ENCODE assay signal across 25 mouse cellular contexts in the genomic region with DNA sequence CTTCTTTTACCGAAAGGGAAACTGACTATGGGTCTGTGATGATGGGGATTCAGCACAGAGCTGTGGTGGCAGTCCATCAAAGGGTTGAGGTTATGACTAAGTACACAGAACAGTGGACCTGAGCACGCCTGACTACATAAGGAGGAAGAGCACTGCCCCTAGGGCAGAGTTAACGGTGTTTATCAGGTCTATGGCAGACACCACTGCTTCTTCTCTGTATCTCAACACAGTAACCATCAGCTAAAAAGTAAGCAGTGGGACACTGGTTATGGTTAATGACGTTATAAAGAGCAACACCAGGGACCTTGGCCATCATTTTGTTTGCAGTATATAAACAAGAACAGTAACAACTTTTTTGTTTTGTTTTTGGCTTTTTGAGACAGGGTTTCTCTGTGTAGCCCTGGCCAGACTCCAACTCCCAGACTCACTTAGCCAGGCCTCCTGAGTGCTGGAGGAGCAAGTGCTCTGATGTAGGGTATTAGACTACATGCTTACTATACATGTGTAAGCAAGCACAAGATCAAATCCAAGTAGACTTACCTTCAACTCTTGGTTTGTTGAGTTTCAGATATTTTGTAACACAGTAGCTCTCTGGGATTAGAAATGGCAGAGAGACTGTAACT.
DNase-seq lines count a peak whose midpoint lies in the region; ATAC-seq lines count a peak whose summit lies in the region.
"Had no signal": no experiment of that assay in that cellular context is flagged by ENCODE, and none has a peak within 500 bp of the region (broad histone marks: within the 10 kb centered on the region; RNA-seq: fewer than 3 reads in every experiment).

No protein-coding gene starts in this region.

- no peak for DNase-seq in frontal cortex, postnatal 14 days (ENCODE audit: low spot score in 2 of 2)
- no peak for DNase-seq in left cerebral cortex, adult 18-20 months (ENCODE audit: low spot score in 2 of 2)
- DNase-seq in kidney, adult 8-10 months: no peak
- DNase-seq: adrenal gland, postnatal 10 days; B cell, adult 2 months; cerebellum, adult 8-10 months; forebrain, postnatal 0 days; gastrocnemius, postnatal 25 days; heart, adult 2 months; kidney, adult 18-20 months; kidney, postnatal 10 days; lung, adult 18-20 months; midbrain, embryonic 14.5 days; right cerebral cortex, postnatal 25 days; thymus, postnatal 14 days had no signal

- peaks cover 67% of the 10 kb centered on the region for H3K4me1 ChIP-seq in megakaryocyte, embryonic 14.5 days
- H3K4me1 ChIP-seq in liver, embryonic 15.5 days (replicated peaks): peaks cover 26% of the 10 kb centered on the region
- H3K4me1 ChIP-seq: embryonic facial prominence, embryonic 15.5 days; hindbrain, embryonic 12.5 days had no signal

- H3K4me3 ChIP-seq in megakaryocyte, embryonic 14.5 days (replicated peaks): peak overlapping the region; percentile 51
- no peak overlapping the region for H3K4me3 ChIP-seq in liver, embryonic 15.5 days (replicated peaks)
- H3K4me3 ChIP-seq: embryonic facial prominence, embryonic 15.5 days; forebrain, embryonic 10.5 days; heart, adult 2 months; hindbrain, embryonic 12.5 days had no signal

- no peak overlapping the region for H3K4me2 ChIP-seq in liver, embryonic 15.5 days
- H3K4me2 ChIP-seq: embryonic facial prominence, embryonic 15.5 days; hindbrain, embryonic 12.5 days had no signal

- no peak overlapping the region for H3K9ac ChIP-seq in liver, embryonic 15.5 days
- H3K9ac ChIP-seq: embryonic facial prominence, embryonic 15.5 days; forebrain, postnatal 0 days; hindbrain, embryonic 12.5 days had no signal

- ATAC-seq in megakaryocyte, adult 5-6 weeks (ENCODE audit: poor library complexity, severe bottlenecking): no peak
- ATAC-seq in erythroid progenitor cell, adult 5-6 weeks (replicated peaks; ENCODE audit: low FRiP score, poor library complexity, severe bottlenecking): peak; percentile 70
- ATAC-seq in liver, embryonic 15.5 days (ENCODE audit: insufficient read depth): peak; percentile 89
- ATAC-seq: activated CD4-positive, CD25-positive, alpha-beta regulatory T cell, adult 4 months; forebrain, postnatal 0 days had no signal

- no peaks in the 10 kb centered on the region for H3K9me3 ChIP-seq in megakaryocyte, embryonic 14.5 days
- no peaks in the 10 kb centered on the region for H3K9me3 ChIP-seq in liver, embryonic 15.5 days (replicated peaks)
- H3K9me3 ChIP-seq: embryonic facial prominence, embryonic 15.5 days; forebrain, embryonic 10.5 days; G1E; hindbrain, embryonic 12.5 days had no signal

- whole genome bisulfite sequencing in liver, embryonic 15.5 days (ENCODE audit: insufficient replicate concordance): 27% methylated on average over 4 of the region's 4 CpGs

- H3K27ac ChIP-seq in liver, embryonic 15.5 days (replicated peaks): peak overlapping the region; percentile 30; the same call in 1 of the 2 replicates
- H3K27ac ChIP-seq: embryonic facial prominence, embryonic 15.5 days; forebrain, embryonic 10.5 days; heart, adult 2 months; hindbrain, embryonic 12.5 days had no signal

- H3K27me3 ChIP-seq in megakaryocyte, embryonic 14.5 days (replicated peaks): no peaks in the 10 kb centered on the region
- H3K27me3 ChIP-seq in liver, embryonic 15.5 days: no peaks in the 10 kb centered on the region
- H3K27me3 ChIP-seq: CH12.LX; embryonic facial prominence, embryonic 15.5 days; hindbrain, embryonic 12.5 days had no signal

- no peaks in the 10 kb centered on the region for H3K36me3 ChIP-seq in megakaryocyte, embryonic 14.5 days (replicated peaks; ENCODE audit: low read length)
- no peaks in the 10 kb centered on the region for H3K36me3 ChIP-seq in liver, embryonic 15.5 days (replicated peaks)
- H3K36me3 ChIP-seq: embryonic facial prominence, embryonic 15.5 days; forebrain, embryonic 10.5 days; hindbrain, embryonic 12.5 days had no signal
